Mouse (Mus musculus) small intestine, adult 2 months (tissue): ENCODE measurements around the gene Shisa2.

Source experiments
- CTCF ChIP-seq: fragments of 200-500 bp; IDR thresholded peaks from 2 replicates; pipeline ENCODE4 v1.5.1; 2012; ENCODE audit warnings: low read depth, mild to moderate bottlenecking, control low read depth, inconsistent platforms, low read length, moderate library complexity, mixed read lengths; ENCODE audit not compliant: insufficient replicate concordance, insufficient read length; ENCODE audit errors: extremely low read depth
- POLR2A ChIP-seq: fragments of 200-500 bp; IDR thresholded peaks from 2 replicates; pipeline ENCODE4 v1.6.1; 2012; ENCODE audit warnings: low read depth, mild to moderate bottlenecking, control low read depth, inconsistent platforms, low read length, moderate library complexity

- TF ChIP-seq POLR2A = no peak
- no peak for TF ChIP-seq CTCF
These were observed 50.2 kb downstream of the Shisa2 start for GRCm38 (mm10) chr14:59675330-59675729.
